ENCODE assay signal across 8 mouse cellular contexts in genomic region chr4:103114184-103115111, GRCm38 (mm10). TPM values are rescaled to one million over a fixed set of nuclear protein-coding genes. Genes with fewer than 3 reads are reported as not detected.
DNase-seq lines count a peak whose midpoint lies in the region; ATAC-seq and TF ChIP-seq lines count a peak whose summit lies in the region.

TSS of gene Mier1 (plus strand) at chr4:103114390.
TSS of gene Wdr78 (minus strand) at chr4:103114555.

- H3K4me3 ChIP-seq in bone marrow macrophage, adult 2 months (ENCODE audit: insufficient read depth, low read length): peak within 1 kb of the TSS; percentile 79
- peak within 1 kb of the TSS; percentile 99 for H3K4me3 ChIP-seq in embryonic fibroblast, embryonic 13.5 days (ENCODE audit: insufficient read depth, low read length)
- H3K4me3 ChIP-seq in heart, embryonic 10.5 days: peak within 1 kb of the TSS; percentile 75
- H3K4me3 ChIP-seq in kidney, embryonic 15.5 days (replicated peaks): peak within 1 kb of the TSS; percentile 77

- peak within 1 kb of the TSS; percentile 92 for H3K27ac ChIP-seq in bone marrow macrophage, adult 2 months (ENCODE audit: insufficient read depth, low read depth, low read length)
- H3K27ac ChIP-seq in embryonic fibroblast, embryonic 13.5 days (ENCODE audit: insufficient read depth, low read length): peak within 1 kb of the TSS; percentile 96
- H3K27ac ChIP-seq in heart, embryonic 10.5 days: peak within 1 kb of the TSS; percentile 100
- H3K27ac ChIP-seq in kidney, embryonic 15.5 days: peak within 1 kb of the TSS; percentile 100

- no peaks in the 10 kb centered on the region for H3K9me3 ChIP-seq in heart, embryonic 10.5 days
- no peaks in the 10 kb centered on the region for H3K9me3 ChIP-seq in kidney, embryonic 15.5 days (replicated peaks)

- peak; percentile 97 for DNase-seq in A20 (ENCODE audit: low read depth, low spot score)
- peak; percentile 98 for DNase-seq in heart, embryonic 10.5 days (ENCODE audit: low spot score)
- DNase-seq in liver: peak; percentile 97
- peak; percentile 94 to 97 for DNase-seq in spleen, postnatal 4 days (ENCODE audit: low spot score in 2 of 2)

- peak; percentile 99 for ATAC-seq in kidney, embryonic 15.5 days (replicated peaks; ENCODE audit: low FRiP score)
- ATAC-seq in monocyte, adult 5-6 weeks (replicated peaks; ENCODE audit: insufficient number of reproducible peaks, low FRiP score, low TSS enrichment, poor library complexity, severe bottlenecking): peak; percentile 96

- peaks cover 12% of the 10 kb centered on the region for H3K4me1 ChIP-seq in bone marrow macrophage, adult 2 months (ENCODE audit: control insufficient read depth, insufficient read depth, low read length)
- H3K4me1 ChIP-seq in embryonic fibroblast, embryonic 13.5 days (ENCODE audit: control insufficient read depth, insufficient read depth, low read length): peaks cover 9% of the 10 kb centered on the region
- H3K4me1 ChIP-seq in heart, embryonic 10.5 days: peaks cover 22% of the 10 kb centered on the region
- peaks cover 28% of the 10 kb centered on the region for H3K4me1 ChIP-seq in kidney, embryonic 15.5 days

- no peak for TF ChIP-seq CTCF in bone marrow macrophage, adult 2 months (IDR thresholded peaks at IDR 0.05; ENCODE audit: low read depth, low read length)
- no peak for TF ChIP-seq CTCF in embryonic fibroblast, embryonic 13.5 days (IDR thresholded peaks at IDR 0.05; ENCODE audit: borderline replicate concordance, insufficient read depth, low read length)

- H3K36me3 ChIP-seq in heart, embryonic 10.5 days: peaks cover 9% of the 10 kb centered on the region; the same call in 1 of the 2 replicates
- H3K36me3 ChIP-seq in kidney, embryonic 15.5 days: peaks cover 15% of the 10 kb centered on the region; the same call in 1 of the 2 replicates

- WGBS in heart, embryonic 10.5 days: under 1% methylated on average over 87 of the region's 90 CpGs
- under 1% methylated on average over 78 of the region's 90 CpGs for WGBS in kidney, embryonic 15.5 days

- TF ChIP-seq POLR2A in bone marrow macrophage, adult 2 months (IDR thresholded peaks at IDR 0.05; ENCODE audit: borderline replicate concordance, low read depth, low read length): no peak
- peak; percentile 90 for TF ChIP-seq POLR2A in embryonic fibroblast, embryonic 13.5 days (IDR thresholded peaks at IDR 0.05; ENCODE audit: low read depth, low read length)

- no peaks in the 10 kb centered on the region for H3K27me3 ChIP-seq in heart, embryonic 10.5 days (ENCODE audit: insufficient read depth, poor library complexity, severe bottlenecking)
- H3K27me3 ChIP-seq in kidney, embryonic 15.5 days: no peaks in the 10 kb centered on the region

- peak within 1 kb of the TSS; percentile 69 for H3K9ac ChIP-seq in kidney, embryonic 15.5 days

- H3K4me2 ChIP-seq in kidney, embryonic 15.5 days: peak within 1 kb of the TSS; percentile 76

RNA-seq across cellular contexts. Expression of gene Mier1, which starts in this region (rescaled TPM):
- polyA plus RNA-seq in bone marrow macrophage, adult 2 months (2012; ENCODE audit: insufficient read depth, insufficient read length, missing spikeins): 67.4 and 67.5 TPM in 2 replicates
- polyA plus RNA-seq in embryonic fibroblast, embryonic 13.5 days (2011; ENCODE audit: insufficient read length, low read depth, missing spikeins): 55.0 and 70.0 TPM in 2 replicates
- polyA plus RNA-seq in heart, embryonic 10.5 days (2016; fragmentation: Nextera tagmentation; extraction: Ambion mirVana): 26.6 and 31.6 TPM in 2 replicates
- polyA plus RNA-seq in kidney, embryonic 15.5 days (2015; fragmentation: Nextera tagmentation; extraction: Ambion mirVana): 45.1 and 45.8 TPM in 2 replicates
- total RNA-seq in monocyte, adult 5-6 weeks (2017): 169 to 216 TPM (median 182 TPM) in 3 replicates

RNA-seq across cellular contexts. Expression of gene Wdr78, which starts in this region (rescaled TPM):
- 0.87 and 1.6 TPM in 2 replicates for polyA plus RNA-seq in bone marrow macrophage, adult 2 months (2012; ENCODE audit: insufficient read depth, insufficient read length, missing spikeins)
- 2.8 and 4.3 TPM in 2 replicates for polyA plus RNA-seq in embryonic fibroblast, embryonic 13.5 days (2011; ENCODE audit: insufficient read length, low read depth, missing spikeins)
- polyA plus RNA-seq in heart, embryonic 10.5 days (2016; fragmentation: Nextera tagmentation; extraction: Ambion mirVana): 1.8 and 2.5 TPM in 2 replicates
- 3.5 and 4.0 TPM in 2 replicates for polyA plus RNA-seq in kidney, embryonic 15.5 days (2015; fragmentation: Nextera tagmentation; extraction: Ambion mirVana)
- total RNA-seq in monocyte, adult 5-6 weeks (2017): 0.75 to 1.4 TPM (median 0.86 TPM) in 3 replicates

Comparison
In these comparisons a context has a peak if more than half of its experiments do, and no peak if none do; other contexts are left out.
1. Peak in every context shown above with its lines: DNase-seq, ATAC-seq, H3K4me3 ChIP-seq and H3K27ac ChIP-seq.